In the genomic region with DNA sequence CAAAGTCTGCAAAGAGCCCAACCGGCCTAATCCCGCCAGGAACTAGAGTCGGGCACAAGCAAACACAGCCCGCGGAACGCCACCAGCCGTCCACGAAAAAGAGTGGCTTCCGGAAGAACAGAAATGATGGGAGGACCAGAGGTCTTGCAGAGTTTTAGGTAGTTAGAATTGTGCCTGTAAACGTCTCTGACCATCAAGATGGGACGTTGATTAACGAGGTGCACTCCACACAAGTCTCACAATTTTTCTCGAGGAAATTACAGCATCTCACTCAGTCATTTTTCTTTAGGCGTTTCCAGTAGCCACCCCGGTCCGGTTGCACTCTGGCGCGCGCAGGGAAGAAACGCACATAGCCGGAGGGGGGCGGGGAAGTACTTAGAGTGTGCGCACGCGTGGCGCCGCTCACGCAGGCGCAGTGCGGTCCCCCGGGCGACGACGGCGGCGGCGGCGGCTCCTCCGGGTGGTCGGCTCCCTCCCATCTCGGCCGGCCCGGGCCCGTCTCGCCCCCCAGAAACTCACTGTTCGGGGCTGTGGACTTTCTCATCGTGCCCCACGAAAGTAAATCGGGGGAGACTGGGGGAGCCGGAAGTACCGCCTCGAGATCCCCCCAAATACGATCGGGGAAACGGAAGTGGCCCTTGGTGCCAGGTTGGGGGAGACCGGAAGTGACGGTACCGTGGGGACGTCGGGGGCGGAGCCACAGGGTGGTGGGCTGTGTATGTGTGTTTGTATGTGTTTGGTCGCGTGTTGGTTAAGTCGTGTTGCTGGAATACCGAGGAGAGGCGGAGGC, we compare ENCODE assay signal across 8 mouse cellular contexts. TPM values are rescaled to one million over a fixed set of nuclear protein-coding genes. Genes with fewer than 3 reads are reported as not detected.
DNase-seq lines count a peak whose midpoint lies in the region; ATAC-seq and TF ChIP-seq lines count a peak whose summit lies in the region.

A gene (plus strand): TSS at position 378 of the 790 bp plus-strand sequence.

- intact Hi-C loops in gastrocnemius, adult 2 months (cut with DNase I), result no loop called here
- intact Hi-C loops in left cerebral cortex, adult 2 months (cut with DNase I), result loop anchor here (1.0 kb wide), 3 partner anchors 14 to 100 kb away; a partner anchor contains a TSS

- peak within 1 kb of the TSS; percentile 65 for H3K9ac ChIP-seq in hindbrain, postnatal 0 days (replicated peaks; ENCODE audit: low read length)

- H3K27ac ChIP-seq in gastrocnemius, adult 2 months, result peak within 1 kb of the TSS; percentile 100
- H3K27ac ChIP-seq in hindbrain, postnatal 0 days, result peak within 1 kb of the TSS; percentile 96
- peak within 1 kb of the TSS; percentile 99 for H3K27ac ChIP-seq in left cerebral cortex, adult 2 months

- peaks cover 9% of the 10 kb centered on the region; the same call in 1 of the 2 replicates for H3K36me3 ChIP-seq in hindbrain, postnatal 0 days (ENCODE audit: insufficient read depth, low read length)

- H3K4me2 ChIP-seq in hindbrain, postnatal 0 days (ENCODE audit: low read depth, low read length), result peak within 1 kb of the TSS; percentile 79

- DNase-seq in WW6 (ENCODE audit: low read depth, low spot score), result peak; percentile 89
- DNase-seq in cerebellum, postnatal 4 days (ENCODE audit: low spot score in 2 of 2), result peak; percentile 84 to 96
- peak; percentile 95 for DNase-seq in gastrocnemius, adult 2 months
- DNase-seq in hindbrain, postnatal 0 days (ENCODE audit: low spot score), result peak; percentile 98
- DNase-seq in left cerebral cortex, adult 2 months (ENCODE audit: extremely low spot score in 1 of 2, low spot score in 2 of 2), result peak; percentile 93 to 94
- peak; percentile 91 to 95 for DNase-seq in right cerebral cortex, adult 2 months (ENCODE audit: low spot score in 2 of 2)
- DNase-seq in urinary bladder, postnatal 14 days (ENCODE audit: low spot score), result peak; percentile 94

- WGBS in hindbrain, postnatal 0 days, result under 1% methylated on average over 66 of the region's 66 CpGs

- TF ChIP-seq CTCF in gastrocnemius, adult 2 months (IDR thresholded peaks at IDR 0.05), result no peak
- no peak; the same call in 1 of the 2 replicates for TF ChIP-seq CTCF in hindbrain, postnatal 0 days (IDR thresholded peaks at IDR 0.05; ENCODE audit: low read depth)
- TF ChIP-seq CTCF in left cerebral cortex, adult 2 months (IDR thresholded peaks at IDR 0.05), result no peak

- no peaks in the 10 kb centered on the region for H3K27me3 ChIP-seq in hindbrain, postnatal 0 days (ENCODE audit: insufficient read depth, low read length)

- peaks cover 7% of the 10 kb centered on the region for H3K4me1 ChIP-seq in hindbrain, postnatal 0 days (ENCODE audit: insufficient read depth, low read length)

- H3K9me3 ChIP-seq in hindbrain, postnatal 0 days (ENCODE audit: low read length), result no peaks in the 10 kb centered on the region

- peak; percentile 95 for ATAC-seq in hindbrain, postnatal 0 days
- ATAC-seq in megakaryocyte, adult 5-6 weeks (ENCODE audit: poor library complexity, severe bottlenecking), result peak; percentile 88

- peak within 1 kb of the TSS; percentile 94 for H3K4me3 ChIP-seq in gastrocnemius, adult 2 months
- H3K4me3 ChIP-seq in hindbrain, postnatal 0 days (ENCODE audit: low read length), result peak within 1 kb of the TSS; percentile 71
- peak within 1 kb of the TSS; percentile 90 for H3K4me3 ChIP-seq in left cerebral cortex, adult 2 months

RNA-seq across cellular contexts. Expression of the gene that starts here (rescaled TPM):
- total RNA-seq in gastrocnemius, adult 2 months (2021), result 100 to 1,000 TPM; 233 to 244 TPM
- total RNA-seq in hindbrain, postnatal 0 days (2014; rRNA removed), result 320 and 368 TPM in 2 replicates
- polyA plus RNA-seq in hindbrain, postnatal 0 days (2015; fragmentation: Nextera tagmentation; extraction: Ambion mirVana), result 50.0 and 55.8 TPM in 2 replicates
- total RNA-seq in left cerebral cortex, adult 2 months (2021), result 100 to 1,000 TPM; 304 to 307 TPM
- 87.9 and 91.7 TPM in 2 replicates for total RNA-seq in megakaryocyte, adult 5-6 weeks (2015)
- 72.4 and 90.5 TPM in 2 replicates for total RNA-seq in megakaryocyte, adult 5-6 weeks (2017)

Comparison
In these comparisons a context has a peak if more than half of its experiments do, and no peak if none do; other contexts are left out.
1. Peak in every context shown above with its lines: DNase-seq, ATAC-seq, H3K4me3 ChIP-seq and H3K27ac ChIP-seq.